Mouse (Mus musculus) liver, embryonic 14.5 days (tissue): ENCODE measurements around the gene Aire.

Experiments
- CTCF ChIP-seq: IDR thresholded peaks from 2 replicates; pipeline ENCODE4 v1.5.1; 2016; ENCODE audit warnings: antibody characterized with exemption, low read depth, control low read depth
- EP300 ChIP-seq: IDR thresholded peaks from 2 replicates; pipeline ENCODE4 v1.6.1; 2016; ENCODE audit warnings: antibody characterized with exemption, low read depth

- TF ChIP-seq CTCF (no peak), EP300 (no peak)
Measured at GRCm38 (mm10) chr10:78090246-78090645, 46.8 kb upstream of the Aire start.
